Mouse (Mus musculus): ENCODE measurements at regions not wholly inside any gene's neighbourhood (a gene's known extent, or its start where the extent isn't known, plus 50 kb on each side); places are given as distances from the start of the nearest gene placed in this dataset.

- WGBS: 72% methylated on average over 4 of the region's 4 CpGs
- DNase-seq (ENCODE audit: low read depth, low spot score): no peak
These were observed 97.9 kb downstream of the Lipi start for GRCm38 (mm10) chr16:75487915-75488314.

GRCm38 (mm10) chr16:75483878-75484277 is 102.0 kb downstream of the Lipi start:
- WGBS: 76% methylated on average over 5 of the region's 5 CpGs
- DNase-seq (ENCODE audit: low read depth, low spot score): no peak

GRCm38 (mm10) chr16:75465420-75465975 is 120.4 kb downstream of the Lipi start:
- 81% methylated on average over 6 of the region's 6 CpGs for WGBS
- DNase-seq (ENCODE audit: low read depth, low spot score): no peak

- WGBS: 84% methylated on average over 3 of the region's 3 CpGs
- no peak for DNase-seq (ENCODE audit: low read depth, low spot score)
These were observed 123.7 kb downstream of the Lipi start for GRCm38 (mm10) chr16:75462136-75462535.

- WGBS: 4% methylated on average over 14 of the region's 14 CpGs
- no peak for DNase-seq (ENCODE audit: low read depth, low spot score)
These were observed 138.9 kb downstream of the Lipi start for GRCm38 (mm10) chr16:75446901-75447514.

GRCm38 (mm10) chr16:75439296-75439695 is 146.6 kb downstream of the Lipi start:
- no peak for DNase-seq (ENCODE audit: low read depth, low spot score)
- WGBS: 90% methylated on average over 3 of the region's 3 CpGs

GRCm38 (mm10) chr16:75433227-75433626 is 152.6 kb downstream of the Lipi start:
- DNase-seq (ENCODE audit: low read depth, low spot score): no peak
- 37% methylated on average over 6 of the region's 6 CpGs for WGBS

GRCm38 (mm10) chr16:75384526-75385222 is 201.2 kb downstream of the Lipi start:
- WGBS: 76% methylated on average over 6 of the region's 6 CpGs

GRCm38 (mm10) chr16:75381191-75381590 is 204.7 kb downstream of the Lipi start:
- 56% methylated on average over 1 of the region's 1 CpGs for WGBS
- no peak for DNase-seq (ENCODE audit: low read depth, low spot score)

More at GRCm38 (mm10) chr16:75384526-75385222, 201.2 kb downstream of the Lipi start:
- no peak for DNase-seq (ENCODE audit: low read depth, low spot score)

- DNase-seq (ENCODE audit: low read depth, low spot score): no peak
- WGBS: 74% methylated on average over 5 of the region's 5 CpGs
These were observed 216.2 kb downstream of the Lipi start for GRCm38 (mm10) chr16:75369700-75370099.

- WGBS: 70% methylated on average over 4 of the region's 4 CpGs
- no peak for DNase-seq (ENCODE audit: low read depth, low spot score)
These were observed 219.1 kb downstream of the Lipi start for GRCm38 (mm10) chr16:75366727-75367126.

GRCm38 (mm10) chr16:75365361-75365994 is 220.4 kb downstream of the Lipi start:
- DNase-seq (ENCODE audit: low read depth, low spot score): no peak
- 57% methylated on average over 8 of the region's 8 CpGs for WGBS

GRCm38 (mm10) chr16:75362095-75362494 is 223.8 kb downstream of the Lipi start:
- DNase-seq (ENCODE audit: low read depth, low spot score): no peak
- 67% methylated on average over 4 of the region's 4 CpGs for WGBS

- WGBS: 72% methylated on average over 4 of the region's 4 CpGs
- no peak for DNase-seq (ENCODE audit: low read depth, low spot score)
These were observed 225.1 kb downstream of the Lipi start for GRCm38 (mm10) chr16:75360791-75361190.

GRCm38 (mm10) chr16:75353394-75353793 is 232.5 kb downstream of the Lipi start:
- DNase-seq (ENCODE audit: low read depth, low spot score): no peak
- WGBS: 91% methylated on average over 1 of the region's 1 CpGs

GRCm38 (mm10) chr16:75344201-75344927 is 241.5 kb downstream of the Lipi start:
- 85% methylated on average over 8 of the region's 8 CpGs for WGBS
- DNase-seq (ENCODE audit: low read depth, low spot score): no peak

GRCm38 (mm10) chr16:75343028-75343901 is 242.6 kb downstream of the Lipi start:
- WGBS: 29% methylated on average over 11 of the region's 11 CpGs
- no peak for DNase-seq (ENCODE audit: low read depth, low spot score)

- no peak for DNase-seq (ENCODE audit: low read depth, low spot score)
- 60% methylated on average over 2 of the region's 2 CpGs for WGBS
These were observed 251.6 kb downstream of the Lipi start for GRCm38 (mm10) chr16:75334228-75334627.

- no peak for DNase-seq (ENCODE audit: low read depth, low spot score)
- 59% methylated on average over 5 of the region's 5 CpGs for WGBS
These were observed 252.1 kb downstream of the Lipi start for GRCm38 (mm10) chr16:75333750-75334149.
